Mouse (Mus musculus) forebrain, embryonic 10.5 days (tissue): ENCODE results near the gene Cep128. TPM values are rescaled to one million over a fixed set of nuclear protein-coding genes. Genes with fewer than 3 reads are reported as not detected.

Source experiments
- DNase-seq: peaks from one replicate; pipeline ENCODE4 v3.0.0-alpha.2; 2017; ENCODE audit warnings: low spot score; ENCODE audit errors: extremely low spot score
- H3K27ac ChIP-seq: fragments of 300-500 bp; sonication (generic); 2 replicates; pipeline ENCODE4 v1.5.1; 2016; ENCODE audit warnings: mild to moderate bottlenecking
- H3K27me3 ChIP-seq: fragments of 300-500 bp; sonication (generic); 2 replicates; pipeline ENCODE4 v1.6.1; 2016; ENCODE audit warnings: mild to moderate bottlenecking; ENCODE audit not compliant: poor library complexity, severe bottlenecking
- H3K36me3 ChIP-seq: fragments of 300-500 bp; sonication (generic); replicated peaks from 2 replicates; pipeline ENCODE4 v1.6.1; 2016; ENCODE audit warnings: mild to moderate bottlenecking, moderate library complexity
- H3K4me1 ChIP-seq: fragments of 300-500 bp; sonication (generic); 2 replicates; pipeline ENCODE4 v1.6.1; 2016
- H3K4me3 ChIP-seq: fragments of 300-500 bp; sonication (generic); 2 replicates; pipeline ENCODE4 v1.5.1; 2016; ENCODE audit warnings: mild to moderate bottlenecking, moderate library complexity
- H3K9me3 ChIP-seq: fragments of 300-500 bp; sonication (generic); 2 replicates; pipeline ENCODE4 v1.6.1; 2016; ENCODE audit warnings: mild to moderate bottlenecking, moderate library complexity
- WGBS: fragments of 180-500 bp; shearing (Covaris S2); methylation state at CpG from one replicate; pipeline ENCODE4 v1.1.7; 2016; 5-methylcytosine and 5-hydroxymethylcytosine counted together
- polyA plus RNA-seq: library from polyadenylated mRNA; unstranded; fragments of >200 nt; fragmentation: Nextera tagmentation; extraction: Ambion mirVana; gene quantifications from 2 replicates; pipeline ENCODE4 v1.2.1, GENCODE M21; 2016

The Cep128 gene
- polyA plus RNA-seq, 1 experiment from 2014 or later: 11.4 TPM

- DNase-seq: no peak
- Histone ChIP-seq H3K27ac (no peak overlapping the region), H3K27me3 (no peaks in the 10 kb centered on the region), H3K4me1 (no peaks in the 10 kb centered on the region), H3K9me3 (no peaks in the 10 kb centered on the region), H3K4me3 (no peak overlapping the region), H3K36me3 (no peaks in the 10 kb centered on the region)
Observed at GRCm38 (mm10) chr12:91064368-91064999, 319.7 kb downstream of the Cep128 start.

- Histone ChIP-seq H3K9me3 (no peaks in the 10 kb centered on the region), H3K4me3 (no peak overlapping the region), H3K27me3 (no peaks in the 10 kb centered on the region), H3K27ac (no peak overlapping the region), H3K36me3 (no peaks in the 10 kb centered on the region), H3K4me1 (no peaks in the 10 kb centered on the region)
- WGBS: 89% methylated on average over 4 of the region's 4 CpGs
- no peak for DNase-seq
Observed at GRCm38 (mm10) chr12:91063337-91064015, 320.7 kb downstream of the Cep128 start.

- no peak overlapping the region for H3K4me3 ChIP-seq
- no peaks in the 10 kb centered on the region for H3K9me3 ChIP-seq
- no peaks in the 10 kb centered on the region for H3K4me1 ChIP-seq
- WGBS: 86% methylated on average over 4 of the region's 4 CpGs
- no peaks in the 10 kb centered on the region for H3K36me3 ChIP-seq
- DNase-seq: no peak
- H3K27ac ChIP-seq: no peak overlapping the region
- no peaks in the 10 kb centered on the region for H3K27me3 ChIP-seq
Observed at GRCm38 (mm10) chr12:91062681-91063080, 321.5 kb downstream of the Cep128 start.

GRCm38 (mm10) chr12:91059704-91060318 is 324.4 kb downstream of the Cep128 start:
- Histone ChIP-seq H3K9me3 (no peaks in the 10 kb centered on the region), H3K27me3 (no peaks in the 10 kb centered on the region), H3K36me3 (no peaks in the 10 kb centered on the region), H3K27ac (no peak overlapping the region), H3K4me1 (no peaks in the 10 kb centered on the region), H3K4me3 (no peak overlapping the region)
- no peak for DNase-seq
- 94% methylated on average over 12 of the region's 12 CpGs for WGBS

- Histone ChIP-seq H3K9me3 (no peaks in the 10 kb centered on the region), H3K4me1 (no peaks in the 10 kb centered on the region), H3K4me3 (no peak overlapping the region), H3K27me3 (no peaks in the 10 kb centered on the region), H3K27ac (no peak overlapping the region), H3K36me3 (no peaks in the 10 kb centered on the region)
- no peak for DNase-seq
- WGBS: 91% methylated on average over 10 of the region's 10 CpGs
Observed at GRCm38 (mm10) chr12:91056885-91057284, 327.3 kb downstream of the Cep128 start.

GRCm38 (mm10) chr12:91052301-91052700 is 331.9 kb downstream of the Cep128 start:
- no peak for DNase-seq
- Histone ChIP-seq H3K9me3 (no peaks in the 10 kb centered on the region), H3K4me3 (no peak overlapping the region), H3K27me3 (no peaks in the 10 kb centered on the region), H3K4me1 (no peaks in the 10 kb centered on the region), H3K36me3 (no peaks in the 10 kb centered on the region), H3K27ac (no peak overlapping the region)
- WGBS: 92% methylated on average over 3 of the region's 3 CpGs

- no peak for DNase-seq
- H3K9me3 ChIP-seq: no peaks in the 10 kb centered on the region
- H3K27ac ChIP-seq: no peak overlapping the region
- H3K4me1 ChIP-seq: no peaks in the 10 kb centered on the region
- no peak overlapping the region for H3K4me3 ChIP-seq
- H3K36me3 ChIP-seq: no peaks in the 10 kb centered on the region
- WGBS: 95% methylated on average over 9 of the region's 9 CpGs
- no peaks in the 10 kb centered on the region for H3K27me3 ChIP-seq
Observed at GRCm38 (mm10) chr12:91050593-91051325, 333.4 kb downstream of the Cep128 start.

GRCm38 (mm10) chr12:91041363-91041762 is 342.8 kb downstream of the Cep128 start:
- Histone ChIP-seq H3K4me3 (no peak overlapping the region), H3K27me3 (no peaks in the 10 kb centered on the region), H3K36me3 (no peaks in the 10 kb centered on the region), H3K27ac (no peak overlapping the region), H3K4me1 (no peaks in the 10 kb centered on the region), H3K9me3 (no peaks in the 10 kb centered on the region)
- WGBS: 90% methylated on average over 4 of the region's 4 CpGs
- DNase-seq: no peak

GRCm38 (mm10) chr12:91040267-91040905 is 343.8 kb downstream of the Cep128 start:
- no peak for DNase-seq
- H3K9me3 ChIP-seq: no peaks in the 10 kb centered on the region
- H3K4me1 ChIP-seq: no peaks in the 10 kb centered on the region
- H3K36me3 ChIP-seq: no peaks in the 10 kb centered on the region
- H3K4me3 ChIP-seq: no peak overlapping the region
- WGBS: 86% methylated on average over 7 of the region's 7 CpGs
- H3K27ac ChIP-seq: no peak overlapping the region
- no peaks in the 10 kb centered on the region for H3K27me3 ChIP-seq

- DNase-seq: no peak
- Histone ChIP-seq H3K9me3 (no peaks in the 10 kb centered on the region), H3K4me3 (no peak overlapping the region), H3K36me3 (no peaks in the 10 kb centered on the region), H3K27me3 (no peaks in the 10 kb centered on the region), H3K27ac (no peak overlapping the region), H3K4me1 (no peaks in the 10 kb centered on the region)
- WGBS: 89% methylated on average over 5 of the region's 5 CpGs
Observed at GRCm38 (mm10) chr12:91029116-91029515, 355.1 kb downstream of the Cep128 start.

GRCm38 (mm10) chr12:91027681-91028080 is 356.5 kb downstream of the Cep128 start:
- DNase-seq: no peak
- Histone ChIP-seq H3K27me3 (no peaks in the 10 kb centered on the region), H3K4me1 (no peaks in the 10 kb centered on the region), H3K27ac (no peak overlapping the region), H3K9me3 (no peaks in the 10 kb centered on the region), H3K4me3 (no peak overlapping the region), H3K36me3 (no peaks in the 10 kb centered on the region)
- 90% methylated on average over 9 of the region's 9 CpGs for WGBS

- 88% methylated on average over 4 of the region's 4 CpGs for WGBS
- no peak overlapping the region for H3K4me3 ChIP-seq
Observed at GRCm38 (mm10) chr12:91027100-91027499, 357.1 kb downstream of the Cep128 start.

More at GRCm38 (mm10) chr12:91027100-91027499, 357.1 kb downstream of the Cep128 start:
- Histone ChIP-seq H3K4me1 (no peaks in the 10 kb centered on the region), H3K27me3 (no peaks in the 10 kb centered on the region), H3K36me3 (no peaks in the 10 kb centered on the region), H3K27ac (no peak overlapping the region), H3K9me3 (no peaks in the 10 kb centered on the region)
- DNase-seq: no peak
